20 mouse cellular contexts compared by ENCODE assay signal in genomic region chr11:110130760-110131159, GRCm38 (mm10). TPM values are rescaled to one million over a fixed set of nuclear protein-coding genes. Genes with fewer than 3 reads are reported as not detected.
DNase-seq lines count a peak whose midpoint lies in the region; ATAC-seq and TF ChIP-seq lines count a peak whose summit lies in the region.
"Had no signal": no experiment of that assay in that cellular context is flagged by ENCODE, and none has a peak within 500 bp of the region (broad histone marks: within the 10 kb centered on the region; RNA-seq: fewer than 3 reads in every experiment).

No protein-coding gene starts in this region.

- ATAC-seq in liver, postnatal 0 days = peak; percentile 84
- no peak for ATAC-seq in liver, embryonic 12.5 days
- ATAC-seq in neutrophil, adult 5-6 weeks (ENCODE audit: extremely low read depth, insufficient number of reproducible peaks, low FRiP score, poor library complexity, severe bottlenecking) = peak; percentile 46; the same call in 1 of the 2 replicates
- ATAC-seq in midbrain, embryonic 15.5 days (replicated peaks) = no peak
- ATAC-seq: forebrain, postnatal 0 days; intestine, postnatal 0 days; midbrain, embryonic 13.5 days had no signal

- intact Hi-C loops in left cerebral cortex, postnatal 36 days (cut with DNase I) = no loop called here

- DNase-seq in adrenal gland, postnatal 14 days = peak; percentile 5
- no peak for DNase-seq in adrenal gland, adult 18-20 months (ENCODE audit: low spot score in 2 of 2)
- no peak for DNase-seq in liver, postnatal 0 days
- DNase-seq in adipocyte (ENCODE audit: low spot score) = peak; percentile 45
- DNase-seq in left cerebral cortex, postnatal 36 days (ENCODE audit: low spot score in 2 of 2) = no peak
- DNase-seq: B cell, adult 2 months; cerebellum, adult 9-10 months; forebrain, postnatal 0 days; gastrocnemius, postnatal 36 days; kidney, postnatal 14 days; layer of hippocampus, adult 9-11 months; liver, embryonic 13.5 days; right cerebral cortex, postnatal 4 days had no signal

- no peak overlapping the region for H3K9ac ChIP-seq in liver, postnatal 0 days (replicated peaks)
- H3K9ac ChIP-seq in liver, embryonic 12.5 days = no peak overlapping the region
- H3K9ac ChIP-seq in midbrain, embryonic 15.5 days = no peak overlapping the region
- H3K9ac ChIP-seq: forebrain, postnatal 0 days; hindbrain, embryonic 13.5 days; liver, embryonic 13.5 days; midbrain, embryonic 13.5 days had no signal

- no peak overlapping the region for H3K4me2 ChIP-seq in liver, postnatal 0 days (ENCODE audit: low read depth, low read length)
- H3K4me2 ChIP-seq in liver, embryonic 12.5 days = no peak overlapping the region
- H3K4me2 ChIP-seq in midbrain, embryonic 15.5 days = no peak overlapping the region
- H3K4me2 ChIP-seq: hindbrain, embryonic 13.5 days; liver, embryonic 13.5 days; midbrain, embryonic 13.5 days had no signal

- no peaks in the 10 kb centered on the region for H3K4me1 ChIP-seq in liver, postnatal 0 days (ENCODE audit: insufficient read depth)
- no peaks in the 10 kb centered on the region for H3K4me1 ChIP-seq in liver, embryonic 12.5 days
- no peaks in the 10 kb centered on the region for H3K4me1 ChIP-seq in midbrain, embryonic 15.5 days
- H3K4me1 ChIP-seq: hindbrain, embryonic 13.5 days; liver, embryonic 13.5 days; midbrain, embryonic 13.5 days had no signal

- no peak for TF ChIP-seq EP300 in liver, postnatal 0 days (IDR thresholded peaks at IDR 0.05; ENCODE audit: low read depth)

- H3K27me3 ChIP-seq in liver, postnatal 0 days (ENCODE audit: insufficient read depth, low read length) = no peaks in the 10 kb centered on the region
- H3K27me3 ChIP-seq in liver, embryonic 12.5 days (replicated peaks) = no peaks in the 10 kb centered on the region
- no peaks in the 10 kb centered on the region for H3K27me3 ChIP-seq in midbrain, embryonic 15.5 days (replicated peaks)
- H3K27me3 ChIP-seq: hindbrain, embryonic 13.5 days; liver, embryonic 13.5 days; midbrain, embryonic 13.5 days had no signal

- 55% methylated on average over 5 of the region's 5 CpGs for WGBS in liver, postnatal 0 days (ENCODE audit: insufficient replicate concordance)
- 61% methylated on average over 5 of the region's 5 CpGs for WGBS in liver, embryonic 12.5 days (ENCODE audit: insufficient replicate concordance)
- WGBS in midbrain, embryonic 15.5 days = 88% methylated on average over 5 of the region's 5 CpGs

- no peak overlapping the region for H3K4me3 ChIP-seq in liver, postnatal 0 days (ENCODE audit: low read depth, low read length)
- no peak overlapping the region for H3K4me3 ChIP-seq in liver, embryonic 12.5 days
- no peak overlapping the region for H3K4me3 ChIP-seq in midbrain, embryonic 15.5 days
- H3K4me3 ChIP-seq: hindbrain, embryonic 13.5 days; liver, embryonic 13.5 days; midbrain, embryonic 13.5 days had no signal

- no peak for TF ChIP-seq CTCF in liver, postnatal 0 days (IDR thresholded peaks at IDR 0.05; ENCODE audit: low read depth)

- H3K9me3 ChIP-seq in liver, postnatal 0 days (ENCODE audit: low read length) = no peaks in the 10 kb centered on the region
- H3K9me3 ChIP-seq in liver, embryonic 12.5 days (replicated peaks) = no peaks in the 10 kb centered on the region
- no peaks in the 10 kb centered on the region for H3K9me3 ChIP-seq in midbrain, embryonic 15.5 days
- H3K9me3 ChIP-seq: hindbrain, embryonic 13.5 days; liver, embryonic 13.5 days; midbrain, embryonic 13.5 days had no signal

- H3K36me3 ChIP-seq in liver, postnatal 0 days (replicated peaks; ENCODE audit: insufficient read depth, low read length) = no peaks in the 10 kb centered on the region; the same call in 1 of the 2 replicates
- no peaks in the 10 kb centered on the region for H3K36me3 ChIP-seq in liver, embryonic 12.5 days
- H3K36me3 ChIP-seq in midbrain, embryonic 15.5 days (replicated peaks) = no peaks in the 10 kb centered on the region
- H3K36me3 ChIP-seq: hindbrain, embryonic 13.5 days; liver, embryonic 13.5 days; midbrain, embryonic 13.5 days had no signal

- no peak overlapping the region for H3K27ac ChIP-seq in liver, postnatal 0 days (ENCODE audit: low read depth)
- no peak overlapping the region for H3K27ac ChIP-seq in liver, embryonic 12.5 days
- H3K27ac ChIP-seq in midbrain, embryonic 15.5 days = no peak overlapping the region
- H3K27ac ChIP-seq: hindbrain, embryonic 13.5 days; liver, embryonic 13.5 days; midbrain, embryonic 13.5 days had no signal

RNA-seq across cellular contexts. Expression of gene Abca8a, which starts 35.0 kb away (rescaled TPM):
- total RNA-seq in adrenal gland, postnatal 14 days (2021) = 27.8 and 36.5 TPM in 2 replicates
- total RNA-seq in adrenal gland, adult 18-20 months (2021) = 10 to 100 TPM; 50.5 to 55.2 TPM
- 7.0 and 11.8 TPM in 2 replicates for polyA plus RNA-seq in liver, postnatal 0 days (2015; fragmentation: Nextera tagmentation; extraction: Ambion mirVana)
- 0.54 and 0.71 TPM in 2 replicates for polyA plus RNA-seq in liver, embryonic 12.5 days (2016; fragmentation: Nextera tagmentation; extraction: Ambion mirVana)
- total RNA-seq in neutrophil, adult 5-6 weeks (2017) = not detected in 2 replicates
- polyA plus RNA-seq in midbrain, embryonic 15.5 days (2015; fragmentation: Nextera tagmentation; extraction: Ambion mirVana) = 0.24 and 0.97 TPM in 2 replicates
- total RNA-seq in left cerebral cortex, postnatal 36 days (2021) = 1 to 10 TPM; 1.5 to 2.0 TPM
- total RNA-seq: MEL had no signal

RNA-seq across cellular contexts. Expression of gene Abca9, which starts 37.2 kb away (rescaled TPM):
- total RNA-seq in adrenal gland, postnatal 14 days (2021) = 11.1 and 12.4 TPM in 2 replicates
- 10 to 100 TPM; 20.4 to 21.1 TPM for total RNA-seq in adrenal gland, adult 18-20 months (2021)
- polyA plus RNA-seq in liver, postnatal 0 days (2015; fragmentation: Nextera tagmentation; extraction: Ambion mirVana) = 0.80 and 0.88 TPM in 2 replicates
- polyA plus RNA-seq in liver, embryonic 12.5 days (2016; fragmentation: Nextera tagmentation; extraction: Ambion mirVana) = 0.52 and 0.73 TPM in 2 replicates
- 5.5 and 5.8 TPM in 2 replicates for total RNA-seq in neutrophil, adult 5-6 weeks (2017)
- polyA plus RNA-seq in midbrain, embryonic 15.5 days (2015; fragmentation: Nextera tagmentation; extraction: Ambion mirVana) = 3.6 and 4.2 TPM in 2 replicates
- total RNA-seq in left cerebral cortex, postnatal 36 days (2021) = 1 to 10 TPM; 5.4 to 9.0 TPM
- total RNA-seq: MEL had no signal

Comparison
In these comparisons a context has a peak if more than half of its experiments do, and no peak if none do; other contexts are left out.
1. DNase-seq: peak in adrenal gland, postnatal 14 days (single experiment) and adipocyte (single experiment); none in adrenal gland, adult 18-20 months (0 of 2), liver, postnatal 0 days (single experiment) and left cerebral cortex, postnatal 36 days (0 of 2).
2. ATAC-seq: peak in liver, postnatal 0 days (single experiment) and neutrophil, adult 5-6 weeks (single experiment); none in liver, embryonic 12.5 days (single experiment) and midbrain, embryonic 15.5 days (single experiment).